Mouse (Mus musculus): Measurements from ENCODE around the gene Ccdc180. TPM values are rescaled to one million over a fixed set of nuclear protein-coding genes. Genes with fewer than 3 reads are reported as not detected.

The Ccdc180 gene
- polyA plus RNA-seq, 1 experiment: 0.29 TPM

DNA sequence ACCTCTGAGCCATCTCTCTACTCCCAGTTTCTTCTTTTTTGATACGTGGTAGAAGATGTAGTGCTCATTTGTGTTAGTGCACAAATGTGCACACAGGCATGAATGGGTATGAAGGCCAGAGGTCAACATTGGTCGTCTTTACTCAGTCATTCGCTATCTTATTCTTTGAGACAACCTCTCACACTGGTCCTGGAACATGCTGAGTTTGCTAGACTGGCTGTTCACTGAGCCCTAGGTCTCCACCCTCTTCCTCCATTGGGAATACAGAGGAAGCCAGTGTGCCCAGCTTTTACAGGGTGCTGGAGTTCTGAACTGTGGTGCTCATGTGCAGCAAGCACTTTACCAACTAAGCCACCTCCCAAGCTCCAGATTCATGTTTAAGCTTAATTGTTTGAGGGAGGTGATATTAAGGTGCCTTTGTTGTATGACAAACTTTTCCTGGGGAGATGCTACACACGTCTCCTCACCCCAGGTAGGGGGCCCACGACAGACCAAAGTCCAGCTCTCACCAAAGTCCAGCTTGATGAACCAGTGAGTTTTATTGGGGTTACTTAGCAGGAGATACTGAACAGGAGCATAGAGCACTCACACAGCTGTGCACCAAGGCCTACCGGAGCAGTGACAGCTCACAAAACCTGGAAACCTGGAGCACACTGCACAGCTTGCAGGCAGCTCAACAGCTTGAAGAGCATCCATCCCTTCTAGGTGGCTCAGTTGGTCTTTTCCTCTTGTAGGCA is 87.0 kb downstream of the Ccdc180 start:
- Histone ChIP-seq H3K4me3 (replicated peaks; ENCODE audit: insufficient read depth, low read depth, low read length) (no peak overlapping the region), H3K27me3 (ENCODE audit: control insufficient read depth, insufficient read depth, low read length) (no peaks in the 10 kb centered on the region), H3K4me1 (ENCODE audit: control insufficient read depth, insufficient read depth, low read length) (peaks cover 2% of the 10 kb centered on the region), H3K27ac (ENCODE audit: insufficient read depth, low read length) (no peak overlapping the region)
- 85% methylated on average over 6 of the region's 6 CpGs for WGBS
- TF ChIP-seq POLR2A (IDR thresholded peaks at IDR 0.05; ENCODE audit: borderline replicate concordance, insufficient read depth, low read length) (no peak), CTCF (IDR thresholded peaks at IDR 0.05; ENCODE audit: borderline replicate concordance, insufficient read depth, low read depth, low read length) (no peak)
- no peak for DNase-seq

DNA sequence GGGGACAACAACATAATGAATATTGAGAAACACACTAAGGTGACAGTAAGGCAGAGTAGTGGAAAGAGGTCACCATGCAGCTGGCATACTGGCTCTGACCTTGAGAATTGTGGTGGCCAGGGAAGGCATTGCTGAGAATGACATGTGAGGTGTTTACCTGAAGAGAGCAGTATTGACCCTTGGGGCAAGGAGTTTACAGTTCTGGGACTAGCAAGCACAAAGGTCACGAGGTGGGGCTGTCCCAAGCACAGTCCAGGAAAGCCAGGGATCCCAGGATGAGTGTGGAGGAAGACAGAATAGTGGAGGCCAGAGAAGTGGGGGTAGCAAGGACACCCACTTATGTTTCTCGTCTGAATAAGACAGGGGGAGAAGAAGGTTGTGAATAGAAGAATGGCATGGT is 89.8 kb downstream of the Ccdc180 start:
- WGBS: 69% methylated on average over 2 of the region's 2 CpGs
- H3K27ac ChIP-seq (ENCODE audit: insufficient read depth, low read length): no peak overlapping the region
- H3K4me3 ChIP-seq (replicated peaks; ENCODE audit: insufficient read depth, low read depth, low read length): no peak overlapping the region
- TF ChIP-seq POLR2A (IDR thresholded peaks at IDR 0.05; ENCODE audit: borderline replicate concordance, insufficient read depth, low read length) (no peak), CTCF (IDR thresholded peaks at IDR 0.05; ENCODE audit: borderline replicate concordance, insufficient read depth, low read depth, low read length) (no peak)
- no peaks in the 10 kb centered on the region for H3K4me1 ChIP-seq (ENCODE audit: control insufficient read depth, insufficient read depth, low read length)
- H3K27me3 ChIP-seq (ENCODE audit: control insufficient read depth, insufficient read depth, low read length): no peaks in the 10 kb centered on the region
- no peak for DNase-seq

DNA sequence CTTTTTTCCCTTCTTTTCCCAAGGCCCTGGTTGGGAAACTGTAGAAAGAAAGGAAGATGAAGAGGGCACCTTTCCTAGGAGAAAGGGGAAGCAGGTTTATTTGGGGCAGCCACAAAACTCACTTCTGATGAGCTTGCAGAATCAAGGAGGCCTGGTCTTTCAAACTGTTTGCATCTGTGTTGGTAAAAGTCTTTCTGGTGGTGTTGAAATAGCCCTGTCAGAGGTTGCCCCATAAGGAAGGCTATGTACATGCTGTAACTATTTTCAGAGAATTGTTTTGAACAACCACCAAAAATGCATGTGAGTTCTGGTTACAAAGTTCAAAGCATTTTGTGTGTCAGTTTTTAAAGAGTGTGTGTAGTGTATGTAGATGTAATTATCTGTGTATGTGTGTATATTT is 91.0 kb downstream of the Ccdc180 start:
- Histone ChIP-seq H3K4me3 (replicated peaks; ENCODE audit: insufficient read depth, low read depth, low read length) (no peak overlapping the region), H3K27me3 (ENCODE audit: control insufficient read depth, insufficient read depth, low read length) (no peaks in the 10 kb centered on the region), H3K4me1 (ENCODE audit: control insufficient read depth, insufficient read depth, low read length) (no peaks in the 10 kb centered on the region), H3K27ac (ENCODE audit: insufficient read depth, low read length) (no peak overlapping the region)
- TF ChIP-seq CTCF (IDR thresholded peaks at IDR 0.05; ENCODE audit: borderline replicate concordance, insufficient read depth, low read depth, low read length) (no peak), POLR2A (IDR thresholded peaks at IDR 0.05; ENCODE audit: borderline replicate concordance, insufficient read depth, low read length) (no peak)
- DNase-seq: no peak

DNA sequence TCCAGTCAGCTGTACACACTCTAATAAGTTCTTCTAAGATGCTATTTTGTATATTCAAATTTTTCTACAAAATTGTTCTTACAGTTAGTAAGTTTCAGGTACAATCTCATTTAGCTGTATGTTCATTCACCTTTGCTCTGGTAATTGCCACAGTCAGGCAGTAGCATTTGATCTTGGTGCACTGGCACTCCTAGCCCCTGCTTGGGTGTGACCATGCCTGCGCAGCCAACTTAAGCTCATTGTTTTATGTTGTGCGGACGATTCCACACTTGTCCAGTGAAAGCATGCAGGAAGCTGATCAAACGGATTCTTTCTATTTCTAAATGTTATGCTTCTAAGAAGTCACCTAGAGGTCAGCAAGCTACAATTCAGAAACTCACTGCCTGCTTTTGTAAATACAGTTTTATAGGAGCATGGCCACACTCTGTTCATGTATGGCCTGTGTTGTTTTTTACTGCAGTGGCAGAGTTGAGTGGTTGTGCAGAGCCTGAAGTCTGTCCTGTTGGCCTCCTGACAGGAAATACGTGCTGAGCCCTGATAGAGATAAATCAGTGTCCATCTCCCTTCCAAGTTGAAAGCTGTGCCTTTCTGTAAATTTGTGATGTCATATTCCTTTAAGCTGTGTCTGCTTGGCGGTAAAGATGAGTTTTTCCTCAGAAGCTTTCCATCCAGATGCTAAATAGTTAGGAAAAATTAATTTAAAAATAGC is 100.5 kb downstream of the Ccdc180 start:
- 68% methylated on average over 6 of the region's 6 CpGs for WGBS
- TF ChIP-seq CTCF (IDR thresholded peaks at IDR 0.05; ENCODE audit: borderline replicate concordance, insufficient read depth, low read depth, low read length) (no peak), POLR2A (IDR thresholded peaks at IDR 0.05; ENCODE audit: borderline replicate concordance, insufficient read depth, low read length) (no peak)
- no peaks in the 10 kb centered on the region for H3K4me1 ChIP-seq (ENCODE audit: control insufficient read depth, insufficient read depth, low read length)
- no peaks in the 10 kb centered on the region for H3K27me3 ChIP-seq (ENCODE audit: control insufficient read depth, insufficient read depth, low read length)
- H3K4me3 ChIP-seq (replicated peaks; ENCODE audit: insufficient read depth, low read depth, low read length): no peak overlapping the region
- no peak overlapping the region for H3K27ac ChIP-seq (ENCODE audit: insufficient read depth, low read length)
- no peak for DNase-seq

DNA sequence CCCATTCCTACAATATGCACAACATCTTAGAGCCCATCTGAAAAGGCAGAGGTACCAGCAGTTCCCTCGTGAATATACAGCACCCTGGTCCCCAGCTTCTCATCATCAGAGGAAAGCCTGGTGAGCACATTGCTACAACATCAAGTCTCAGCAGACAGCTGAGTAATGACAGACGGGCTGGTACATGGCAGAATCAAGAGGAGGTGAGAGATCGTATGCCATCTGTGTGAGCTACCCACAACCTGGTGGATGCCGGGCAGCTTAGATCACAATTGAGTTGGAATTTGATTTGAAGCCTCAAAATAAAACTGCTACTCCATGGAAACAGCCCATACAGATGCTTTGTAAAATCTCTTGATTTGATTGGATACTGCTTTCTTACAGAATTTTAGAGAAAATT is 108.4 kb downstream of the Ccdc180 start:
- Histone ChIP-seq H3K27ac (ENCODE audit: insufficient read depth, low read length) (no peak overlapping the region), H3K4me3 (replicated peaks; ENCODE audit: insufficient read depth, low read depth, low read length) (no peak overlapping the region), H3K4me1 (ENCODE audit: control insufficient read depth, insufficient read depth, low read length) (no peaks in the 10 kb centered on the region), H3K27me3 (ENCODE audit: control insufficient read depth, insufficient read depth, low read length) (no peaks in the 10 kb centered on the region)
- DNase-seq: no peak
- TF ChIP-seq CTCF (IDR thresholded peaks at IDR 0.05; ENCODE audit: borderline replicate concordance, insufficient read depth, low read depth, low read length) (no peak), POLR2A (IDR thresholded peaks at IDR 0.05; ENCODE audit: borderline replicate concordance, insufficient read depth, low read length) (no peak)
- 78% methylated on average over 4 of the region's 4 CpGs for WGBS

Other genes starting within 250 kb of the Ccdc180 start
- 2.7 and 2.8 TPM in 2 replicates for gene Aldh1b1, start 91.3 kb upstream of the Ccdc180 start, polyA plus RNA-seq (2012; rRNA removed)
- 0.38 and 0.51 TPM in 2 replicates for gene Igfbpl1, start 63.4 kb upstream of the Ccdc180 start, polyA plus RNA-seq (2012; rRNA removed)
- gene Stra6l, start 41.6 kb upstream of the Ccdc180 start, polyA plus RNA-seq (2012; rRNA removed): 0.03 and 0.05 TPM in 2 replicates
- gene Tdrd7, start 75.0 kb downstream of the Ccdc180 start, polyA plus RNA-seq (2012; rRNA removed): 29.6 and 31.7 TPM in 2 replicates
- gene Tmod1, start 148.6 kb downstream of the Ccdc180 start, polyA plus RNA-seq (2012; rRNA removed): 55.4 and 55.7 TPM in 2 replicates
- gene Ncbp1, start 248.3 kb downstream of the Ccdc180 start, polyA plus RNA-seq (2012; rRNA removed): 50.8 and 61.2 TPM in 2 replicates
- gene Tstd2, start 248.4 kb downstream of the Ccdc180 start, polyA plus RNA-seq (2012; rRNA removed): 15.4 and 16.2 TPM in 2 replicates

All from cerebellum, adult 2 months (tissue).